Mouse (Mus musculus): ENCODE measurements at regions not wholly inside any gene's neighbourhood (a gene's known extent, or its start where the extent isn't known, plus 50 kb on each side); places are given as distances from the start of the nearest gene placed in this dataset.

GRCm38 (mm10) chr3:105130228-105130627, 63.6 kb downstream of the 4930564D02Rik start:
- DNase-seq, result no peak

DNA sequence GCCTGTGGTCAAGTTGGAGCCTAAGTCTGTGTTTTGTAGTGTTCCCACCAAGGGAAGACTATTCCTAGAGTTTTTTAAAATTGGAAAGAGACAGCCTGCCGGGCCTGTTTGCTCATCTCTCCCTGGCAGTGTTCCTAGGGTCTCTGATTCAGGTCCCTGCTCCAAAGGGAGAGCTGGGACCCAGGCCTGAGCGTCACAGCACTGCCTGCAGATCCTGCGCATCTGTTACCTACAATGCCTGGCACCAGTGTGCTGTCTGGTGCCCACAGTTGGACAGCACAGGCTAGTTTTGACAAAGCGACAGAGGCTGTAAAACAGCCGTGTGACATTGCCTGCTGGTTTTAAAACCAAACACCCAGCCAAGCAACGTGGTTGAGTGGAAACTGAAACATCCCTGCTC, 64.4 kb downstream of the 4930564D02Rik start:
- DNase-seq, result no peak

DNA sequence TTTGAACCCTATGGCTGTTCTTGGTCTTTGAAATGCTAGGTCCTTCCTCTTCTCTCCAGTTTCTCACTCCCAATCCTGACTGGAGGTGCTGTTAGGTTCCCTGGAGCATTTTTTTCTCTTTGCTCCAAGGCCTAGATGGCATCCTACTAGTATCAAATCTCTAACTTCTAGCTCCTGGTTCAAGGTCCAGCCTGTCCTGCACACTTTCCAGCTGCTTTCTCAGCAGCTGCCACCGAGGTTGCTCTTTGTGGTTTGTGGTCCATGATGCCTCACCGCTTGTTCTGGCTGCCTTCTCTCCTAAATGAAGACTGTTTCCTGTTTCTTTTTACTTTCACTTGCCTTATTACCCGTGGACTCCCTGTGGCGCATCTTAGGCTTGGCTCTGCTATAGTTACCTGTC, 66.4 kb downstream of the 4930564D02Rik start:
- no peak for DNase-seq

- DNase-seq, result no peak
Measured at GRCm38 (mm10) chr3:105141170-105141971, 74.7 kb downstream of the 4930564D02Rik start.

GRCm38 (mm10) chr3:105142631-105143030, 76.0 kb downstream of the 4930564D02Rik start:
- peak; percentile 95 for DNase-seq

DNA sequence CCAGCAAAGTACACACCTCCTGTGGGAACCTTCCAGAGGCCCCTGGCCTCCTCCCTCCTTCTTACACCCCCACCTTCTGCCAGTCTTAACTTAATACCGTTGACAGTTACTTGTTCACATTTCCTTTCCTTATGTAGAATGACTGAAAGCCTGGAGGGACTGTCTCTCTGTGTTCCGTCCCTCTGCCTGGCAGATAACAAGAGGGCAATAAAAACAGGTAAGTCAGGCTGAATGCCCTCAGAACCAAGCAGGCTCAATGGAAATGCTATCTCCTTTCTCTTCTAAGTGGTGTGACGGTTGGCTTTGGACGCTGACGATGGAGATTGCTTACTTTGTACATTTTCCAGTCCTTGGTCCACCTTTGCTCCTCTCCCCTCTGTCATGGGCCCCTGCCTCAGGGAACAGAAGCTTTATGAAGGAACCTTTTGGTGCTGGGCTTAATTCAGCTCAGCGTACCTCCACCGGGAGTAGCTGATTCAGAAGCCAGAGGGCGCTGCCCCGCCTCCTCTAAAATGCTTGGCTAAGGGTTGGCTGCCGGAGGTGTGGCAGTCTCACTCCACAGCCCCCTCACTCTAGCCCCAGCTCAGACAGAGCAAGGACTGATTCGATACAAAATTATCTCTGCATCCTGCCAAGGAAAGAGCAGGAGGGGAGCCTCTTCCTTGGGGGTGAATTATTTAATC, 85.0 kb downstream of the 4930564D02Rik start:
- DNase-seq, result peak; percentile 91

DNA sequence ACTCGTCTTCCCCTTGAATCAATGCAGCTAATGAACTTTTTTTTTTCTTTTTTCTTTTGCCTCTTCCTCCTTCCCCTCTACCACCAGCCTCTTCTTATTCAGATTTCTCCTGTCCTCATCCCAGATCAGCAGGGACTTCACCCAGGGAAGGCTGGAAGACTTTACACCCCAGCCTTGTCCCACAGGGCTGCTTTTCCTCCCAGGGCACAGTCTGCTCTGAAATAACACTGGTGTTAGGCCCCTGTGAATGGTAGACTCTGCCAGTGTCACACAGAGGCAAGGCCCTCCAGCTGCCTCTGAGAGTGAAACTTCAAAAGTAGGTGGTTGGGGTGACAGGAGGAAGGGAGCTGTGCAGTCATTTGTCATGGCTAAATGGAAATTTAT, 85.5 kb downstream of the 4930564D02Rik start:
- peak; percentile 85 for DNase-seq

- DNase-seq, result peak; percentile 55
Measured at GRCm38 (mm10) chr3:105158376-105158775, 91.7 kb downstream of the 4930564D02Rik start.

- peak; percentile 86 for DNase-seq
Measured at GRCm38 (mm10) chr3:105165355-105165754, 98.7 kb downstream of the 4930564D02Rik start.

DNA sequence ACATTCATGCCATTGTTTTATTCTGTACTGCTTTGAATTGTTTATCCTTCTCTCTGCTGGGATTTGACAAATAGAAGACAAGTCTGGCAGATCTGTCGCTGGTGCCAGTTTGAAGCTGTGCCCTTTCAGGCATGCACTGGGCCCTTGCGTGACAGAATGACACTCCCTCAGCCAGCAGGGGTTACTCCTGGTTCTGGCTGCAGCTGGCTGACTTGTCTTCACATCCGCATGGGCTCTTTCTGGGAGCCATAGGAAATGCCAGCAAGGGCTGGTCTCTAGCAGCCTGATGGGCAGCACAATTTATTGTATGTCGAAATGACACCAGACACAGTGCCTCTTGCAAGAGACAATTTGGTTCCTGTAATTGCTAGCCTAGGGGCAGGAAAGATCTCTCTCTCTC, 102.5 kb downstream of the 4930564D02Rik start:
- peak; percentile 84 for DNase-seq

DNA sequence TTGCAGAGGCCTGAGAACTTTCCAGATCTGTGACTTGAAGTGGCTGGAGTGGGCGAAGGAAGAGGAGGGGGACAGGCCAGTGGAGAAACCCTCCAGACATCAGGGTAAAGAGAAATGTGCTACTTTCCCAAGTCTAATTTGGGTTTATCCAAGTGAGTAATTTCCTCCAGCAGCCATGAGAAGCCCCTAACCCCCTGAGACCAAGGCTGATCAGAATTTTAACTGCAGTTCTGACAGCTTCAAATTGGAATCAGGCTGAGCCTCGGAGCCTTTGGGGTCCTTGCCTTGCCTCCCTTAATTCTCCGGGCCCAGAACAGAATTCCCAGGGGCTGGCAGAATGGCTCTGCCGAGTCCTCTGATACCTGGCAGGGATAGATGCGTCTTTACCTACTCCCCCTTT, 104.9 kb downstream of the 4930564D02Rik start:
- peak; percentile 70 for DNase-seq

GRCm38 (mm10) chr3:105172054-105172453, 105.4 kb downstream of the 4930564D02Rik start:
- DNase-seq, result no peak

DNA sequence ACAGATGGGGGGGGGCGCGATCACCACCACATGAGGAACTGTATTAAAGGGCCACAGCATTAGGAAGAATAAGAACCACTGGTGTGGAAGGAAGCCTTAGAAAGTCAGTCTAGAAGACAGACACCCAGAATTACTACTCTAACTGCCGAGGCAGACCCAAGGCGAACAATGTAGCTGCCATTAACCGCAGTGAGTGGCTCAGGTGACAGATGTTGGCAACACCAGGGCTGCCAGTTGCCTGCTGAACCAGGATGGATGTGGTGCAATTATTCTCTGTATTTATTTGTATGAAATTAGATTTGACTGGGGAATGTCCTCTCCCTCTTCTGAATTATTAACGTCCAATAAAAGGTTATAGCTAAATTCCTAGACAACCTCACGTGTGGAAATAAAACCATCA, 124.7 kb downstream of the 4930564D02Rik start:
- peak; percentile 63 for DNase-seq

GRCm38 (mm10) chr3:105191830-105192229, 125.2 kb downstream of the 4930564D02Rik start:
- peak; percentile 79 for DNase-seq

GRCm38 (mm10) chr3:105200735-105201134, 134.1 kb downstream of the 4930564D02Rik start:
- DNase-seq, result no peak

- DNase-seq, result no peak
Measured at GRCm38 (mm10) chr3:105209164-105209563, 142.5 kb downstream of the 4930564D02Rik start.

DNA sequence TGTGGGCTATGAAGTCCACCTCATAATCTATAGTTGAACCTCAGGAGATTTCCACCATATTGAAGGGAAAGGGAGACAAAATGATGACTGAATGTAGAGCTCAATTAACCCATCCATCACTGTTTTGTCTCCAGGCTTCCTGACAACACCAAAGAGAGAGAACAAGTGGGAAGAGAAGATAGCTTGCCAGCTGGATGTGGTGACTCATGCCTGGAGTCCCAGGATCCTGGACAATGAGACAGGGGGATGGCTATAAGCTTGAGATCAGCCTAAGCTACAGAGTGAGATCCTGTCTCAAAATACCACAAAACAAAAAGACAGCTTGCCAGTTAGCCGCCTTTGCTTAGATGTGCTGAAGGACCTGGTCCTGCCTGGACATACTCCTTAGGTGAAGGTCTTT, 144.4 kb downstream of the 4930564D02Rik start:
- DNase-seq, result no peak

- no peak for DNase-seq
Measured at GRCm38 (mm10) chr3:105211726-105212125, 145.1 kb downstream of the 4930564D02Rik start.

GRCm38 (mm10) chr3:105214867-105215266, 148.2 kb downstream of the 4930564D02Rik start:
- DNase-seq, result no peak

GRCm38 (mm10) chr3:105215729-105216128, 149.1 kb downstream of the 4930564D02Rik start:
- DNase-seq, result no peak

- DNase-seq, result no peak
Measured at GRCm38 (mm10) chr3:105219630-105220029, 153.0 kb downstream of the 4930564D02Rik start.

DNA sequence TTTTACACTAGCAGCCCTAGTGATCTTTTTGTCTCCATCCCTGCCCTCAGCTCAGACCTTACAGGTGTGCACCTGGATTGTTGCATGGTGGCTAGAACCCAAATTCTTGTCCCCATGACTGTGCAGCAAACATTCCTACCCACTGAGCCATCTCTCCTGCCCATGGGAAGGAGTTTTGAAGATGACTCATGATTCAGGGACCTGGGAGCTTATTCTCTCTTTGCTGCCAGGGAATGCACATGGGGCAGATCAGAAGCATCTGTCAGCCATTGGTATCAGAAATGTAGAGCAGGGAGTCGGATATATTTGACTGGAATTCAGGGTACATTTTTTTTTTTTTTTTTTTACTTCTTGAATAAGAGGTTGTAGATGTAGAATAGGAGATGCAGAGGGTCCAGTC, 154.0 kb downstream of the 4930564D02Rik start:
- DNase-seq, result peak; percentile 43

DNA sequence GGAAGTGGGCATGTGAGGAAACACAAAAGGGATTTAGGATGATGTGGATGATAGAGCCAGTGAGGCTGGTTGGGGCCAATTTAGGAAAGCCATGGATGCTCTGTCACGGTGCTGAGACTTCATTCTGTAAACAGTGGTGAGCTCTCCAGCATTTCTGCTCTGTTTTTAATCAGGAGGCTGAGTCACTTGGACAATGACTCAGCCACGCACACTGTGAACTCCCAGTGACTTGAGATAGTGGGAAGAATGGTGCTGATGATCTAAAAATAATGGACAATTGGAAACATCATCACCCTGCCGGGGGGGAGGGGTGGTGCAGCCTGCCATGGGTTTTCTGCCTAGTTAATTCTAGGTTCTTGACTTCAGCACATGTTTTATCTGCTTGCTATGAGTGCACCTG, 156.3 kb downstream of the 4930564D02Rik start:
- DNase-seq, result peak; percentile 49

- DNase-seq, result peak; percentile 43
Measured at GRCm38 (mm10) chr3:105223671-105224070, 157.0 kb downstream of the 4930564D02Rik start.

Data from heart, adult 11 months (tissue).